Mouse (Mus musculus): ENCODE results near the gene Rsph4a.
"Not testable (repeated sequence)": the region's sequence is repeated elsewhere in the genome, so short reads cannot be mapped to it uniquely, and the experiment has no call there.

The Rsph4a gene

DNA sequence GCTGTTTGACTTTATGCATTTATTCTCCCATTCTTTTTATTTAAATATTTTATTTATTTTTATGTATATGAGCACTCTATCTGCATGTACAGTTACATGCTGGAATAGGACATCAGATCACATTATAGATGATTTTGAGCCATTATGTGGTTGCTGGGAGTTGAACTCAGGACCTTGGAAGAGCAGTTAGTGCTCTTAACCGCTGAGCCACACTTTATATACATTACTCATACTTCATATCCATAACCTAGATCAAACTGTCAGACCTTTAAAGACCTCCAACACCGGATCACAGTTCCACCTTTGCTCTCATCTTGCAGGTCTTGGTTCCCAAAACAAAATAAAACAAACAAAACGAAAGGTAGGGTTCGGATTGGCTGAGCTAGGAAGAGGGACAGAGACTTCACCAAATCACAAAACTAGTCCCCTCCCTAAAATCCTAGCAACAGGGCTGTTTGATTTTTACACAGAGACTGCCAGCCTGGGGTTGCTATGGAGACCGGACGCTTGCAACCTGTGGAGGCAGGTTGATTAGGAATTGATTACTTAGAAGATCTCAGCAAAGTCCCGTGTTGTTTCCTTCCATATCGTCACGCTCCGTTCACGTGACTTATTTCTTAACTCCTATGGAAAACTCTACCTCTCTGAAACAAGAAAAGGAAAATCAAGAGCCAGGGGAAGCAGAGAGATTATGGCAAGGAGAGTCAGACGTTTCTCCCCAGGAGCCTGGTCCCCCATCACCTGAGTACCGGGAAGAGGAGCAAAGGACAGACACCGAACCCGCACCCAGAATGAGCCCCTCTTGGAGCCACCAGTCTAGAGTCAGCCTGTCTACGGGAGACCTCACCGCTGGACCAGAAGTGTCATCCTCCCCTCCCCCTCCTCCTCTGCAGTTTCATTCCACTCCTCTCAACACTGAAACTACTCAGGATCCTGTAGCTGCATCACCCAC lies at the start of gene Rsph4a:
Gene Rsph4a, plus strand, starts transcription at position 582 of the 952 bp plus-strand sequence.
- in situ Hi-C loops (cut with MboI), result no loop called here

- in situ Hi-C loops (cut with MboI), result no loop called here
These were observed 47.5 kb upstream of the Rsph4a start, which contains the start of gene Sult3a1 for GRCm38 (mm10) chr10:33857421-33857820. Gene Sult3a1, plus strand, starts transcription at chr10:33857721.

DNA sequence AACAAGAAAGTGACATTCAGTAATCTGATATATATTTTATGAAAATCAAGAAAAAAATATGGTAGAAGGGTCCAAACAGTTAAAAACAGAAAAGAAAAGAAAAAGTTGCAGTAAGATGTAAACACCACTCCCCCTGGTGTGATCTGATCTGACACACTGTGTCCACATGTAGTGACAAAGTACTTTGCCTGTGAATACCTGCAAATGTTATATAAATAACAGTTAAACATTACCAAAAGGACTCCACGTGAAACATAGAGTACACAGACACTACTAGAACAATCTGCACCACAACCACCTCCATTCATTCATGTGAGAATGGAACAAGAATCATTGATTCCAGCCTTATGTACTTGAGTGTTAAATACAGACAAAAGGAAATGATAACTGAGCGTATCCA lies 38.9 kb upstream of the Rsph4a start:
- in situ Hi-C loops (cut with MboI), result no loop called here

- in situ Hi-C loops (cut with MboI), result no loop called here
These were observed 34.5 kb upstream of the Rsph4a start for GRCm38 (mm10) chr10:33870441-33870840.

DNA sequence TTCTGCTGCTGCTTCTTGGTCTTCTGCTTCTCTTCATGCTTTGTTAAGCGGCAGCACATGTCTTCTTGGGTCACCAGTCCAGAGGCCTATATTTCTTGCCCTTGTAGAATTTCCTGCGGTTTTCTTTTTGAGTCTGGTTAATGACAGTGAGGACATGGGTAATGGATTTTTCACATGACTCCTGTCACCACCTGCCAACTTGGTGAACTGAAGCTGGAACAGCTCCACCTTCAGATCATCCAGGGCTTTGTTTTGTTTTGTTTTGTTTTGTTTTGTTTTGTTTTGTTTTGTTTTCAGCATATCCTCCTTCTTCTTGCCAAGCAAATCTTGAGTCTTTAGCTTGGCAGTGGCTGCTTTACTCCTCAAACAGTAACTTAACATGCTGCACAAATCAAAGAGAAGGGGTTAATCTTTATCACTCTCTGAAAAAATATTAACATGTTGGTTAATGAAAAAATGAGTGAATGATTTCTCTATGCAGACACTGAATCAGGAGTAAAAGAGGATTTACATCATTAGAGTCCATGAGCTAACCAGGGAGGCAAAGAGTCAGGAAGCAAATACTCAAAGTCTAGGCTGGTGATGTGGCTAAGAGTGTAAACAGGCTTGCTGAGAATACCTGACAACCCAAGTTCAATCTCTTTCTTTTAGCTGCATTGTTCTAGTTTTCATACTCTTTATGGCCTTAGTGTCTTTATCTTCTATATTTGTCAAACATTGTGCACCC lies 32.1 kb upstream of the Rsph4a start:
- in situ Hi-C loops (cut with MboI), result no loop called here

DNA sequence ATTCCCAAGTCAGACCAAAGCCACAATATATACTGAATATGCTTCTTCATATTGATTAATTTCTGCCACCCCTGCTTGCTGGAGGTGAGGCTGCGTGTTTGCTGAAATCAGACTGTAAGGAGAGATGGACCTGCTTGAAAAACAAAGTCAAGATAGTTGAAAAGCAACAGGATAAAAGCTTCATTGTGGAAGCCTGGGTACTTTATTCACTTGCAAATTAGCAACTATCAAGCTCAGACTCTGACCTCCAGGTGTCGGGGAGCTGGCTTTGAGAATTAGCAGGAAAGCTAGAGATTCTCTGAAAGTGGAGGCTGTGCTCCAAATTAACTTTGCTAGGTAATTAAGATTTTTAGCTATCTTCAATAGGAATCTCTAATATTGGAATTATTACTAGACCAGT lies 22.5 kb upstream of the Rsph4a start:
- in situ Hi-C loops (cut with MboI), result not testable (repeated sequence)

DNA sequence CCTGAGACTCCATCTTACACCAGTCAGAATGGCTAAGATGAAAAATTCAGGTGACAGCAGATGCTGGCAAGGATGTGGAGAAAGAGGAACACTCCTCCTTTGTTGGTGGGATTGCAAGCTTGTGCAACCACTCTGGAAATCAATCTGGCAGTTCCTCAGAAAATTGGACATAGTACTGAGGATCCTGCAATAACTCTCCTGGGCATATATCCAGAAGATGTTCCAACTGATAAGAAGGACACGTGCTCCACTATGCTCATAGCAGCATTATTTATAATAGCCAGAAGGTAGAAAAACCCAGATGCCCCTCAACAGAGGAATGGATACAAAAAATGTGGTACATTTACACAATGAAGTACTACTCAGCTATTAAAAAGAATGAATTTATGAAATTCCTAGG lies 3.4 kb upstream of the Rsph4a start:
- in situ Hi-C loops (cut with MboI), result not testable (repeated sequence)

GRCm38 (mm10) chr10:33905489-33905888 lies 578 bp downstream of the Rsph4a start:
- in situ Hi-C loops (cut with MboI), result no loop called here

DNA sequence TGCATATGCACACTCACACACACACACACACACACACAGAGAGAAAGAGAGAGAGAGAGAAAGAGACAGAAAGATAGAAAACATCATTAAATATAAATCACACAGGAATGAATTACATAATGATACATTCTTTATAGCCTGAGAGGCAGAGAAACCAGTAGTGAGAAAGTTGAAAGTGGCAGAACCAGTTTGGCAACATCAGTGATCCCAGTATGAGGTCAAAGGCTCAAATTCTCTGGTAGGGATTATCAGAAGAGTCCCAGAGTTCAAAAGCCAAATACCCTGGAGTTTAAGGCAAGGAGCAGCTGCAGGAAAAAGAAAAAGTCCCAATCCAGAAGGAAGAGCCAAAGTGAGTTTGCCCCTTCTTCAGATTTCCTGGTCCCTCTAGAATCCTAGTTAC lies 35.8 kb downstream of the Rsph4a start:
- in situ Hi-C loops (cut with MboI), result no loop called here

DNA sequence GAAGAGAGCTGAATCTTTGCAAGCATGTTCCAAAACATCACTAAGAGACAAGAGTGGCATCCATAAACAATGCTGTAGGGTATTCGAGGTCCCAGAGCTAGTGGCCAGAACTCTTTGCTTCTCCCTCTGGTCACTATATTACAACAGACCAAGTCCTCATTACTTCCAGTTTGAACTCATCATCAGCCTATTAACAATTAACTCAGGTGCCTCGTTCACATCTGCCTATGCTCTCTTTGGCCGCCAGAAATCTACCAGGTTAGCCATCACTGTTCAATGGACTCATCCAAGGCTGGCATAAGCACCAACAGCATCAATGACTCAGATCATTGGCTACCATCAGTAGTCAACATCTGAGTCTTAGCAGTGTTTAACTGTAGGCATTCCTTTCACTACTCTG lies 40.5 kb downstream of the Rsph4a start:
- in situ Hi-C loops (cut with MboI), result no loop called here

DNA sequence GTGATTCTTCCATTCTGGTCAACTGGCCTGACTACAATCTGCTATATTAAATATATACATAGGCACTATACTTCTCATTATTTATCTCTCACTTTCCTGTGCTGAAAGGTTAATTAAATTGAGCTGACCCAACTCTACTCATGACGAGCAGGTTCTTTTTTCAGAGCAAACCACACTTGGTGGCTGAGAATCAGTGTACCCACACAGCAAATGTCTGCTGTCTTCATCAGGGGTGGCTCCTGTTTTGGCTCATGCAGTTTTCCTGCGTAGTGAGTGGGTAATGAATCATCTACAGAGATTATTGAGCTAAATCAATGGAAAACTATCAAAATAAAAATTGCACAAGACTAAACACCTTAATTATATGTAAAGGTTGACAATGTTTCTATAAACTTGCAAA lies 41.4 kb downstream of the Rsph4a start:
- in situ Hi-C loops (cut with MboI), result no loop called here

GRCm38 (mm10) chr10:33950803-33951583 lies 46.1 kb downstream of the Rsph4a start, which contains the start of gene Zup1:
Gene Zup1, minus strand, starts transcription at chr10:33951269.
- in situ Hi-C loops (cut with MboI), result no loop called here

DNA sequence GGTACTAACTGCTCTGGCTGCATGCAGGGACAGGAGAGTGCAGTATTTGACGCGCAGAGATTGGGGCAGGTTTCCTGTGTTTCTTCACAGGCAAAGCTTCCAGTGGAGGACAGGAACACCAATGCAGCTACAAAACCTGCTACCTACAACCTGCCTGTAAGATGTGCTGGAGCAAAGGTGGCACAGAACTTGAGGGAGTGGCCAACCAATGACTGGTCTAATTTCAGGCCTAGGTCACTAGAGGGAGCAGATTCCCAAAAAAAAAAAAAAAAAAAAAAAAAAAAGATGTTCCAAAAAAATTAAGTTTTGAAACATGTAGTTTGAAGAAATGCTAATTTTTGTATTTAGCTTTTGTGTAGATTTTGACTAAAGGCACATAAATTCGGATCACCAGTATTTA lies 47.6 kb downstream of the Rsph4a start:
- in situ Hi-C loops (cut with MboI), result no loop called here
